Mouse (Mus musculus) brain, embryonic 14.5 days (tissue): ENCODE measurements around the gene Sec24c.

Source experiments
- CTCF ChIP-seq: fragments of 200-500 bp; IDR thresholded peaks from 2 replicates; pipeline ENCODE4 v1.5.1; 2012; ENCODE audit warnings: inconsistent platforms, mild to moderate bottlenecking, moderate library complexity, borderline replicate concordance; ENCODE audit not compliant: insufficient read depth, insufficient read length; ENCODE audit errors: extremely low read depth
- POLR2A ChIP-seq: fragments of 200-500 bp; IDR thresholded peaks from 2 replicates; pipeline ENCODE4 v1.6.1; 2012; ENCODE audit warnings: mild to moderate bottlenecking, inconsistent platforms, borderline replicate concordance; ENCODE audit not compliant: poor library complexity, insufficient read depth, insufficient read length, severe bottlenecking; ENCODE audit errors: extremely low read depth

DNA sequence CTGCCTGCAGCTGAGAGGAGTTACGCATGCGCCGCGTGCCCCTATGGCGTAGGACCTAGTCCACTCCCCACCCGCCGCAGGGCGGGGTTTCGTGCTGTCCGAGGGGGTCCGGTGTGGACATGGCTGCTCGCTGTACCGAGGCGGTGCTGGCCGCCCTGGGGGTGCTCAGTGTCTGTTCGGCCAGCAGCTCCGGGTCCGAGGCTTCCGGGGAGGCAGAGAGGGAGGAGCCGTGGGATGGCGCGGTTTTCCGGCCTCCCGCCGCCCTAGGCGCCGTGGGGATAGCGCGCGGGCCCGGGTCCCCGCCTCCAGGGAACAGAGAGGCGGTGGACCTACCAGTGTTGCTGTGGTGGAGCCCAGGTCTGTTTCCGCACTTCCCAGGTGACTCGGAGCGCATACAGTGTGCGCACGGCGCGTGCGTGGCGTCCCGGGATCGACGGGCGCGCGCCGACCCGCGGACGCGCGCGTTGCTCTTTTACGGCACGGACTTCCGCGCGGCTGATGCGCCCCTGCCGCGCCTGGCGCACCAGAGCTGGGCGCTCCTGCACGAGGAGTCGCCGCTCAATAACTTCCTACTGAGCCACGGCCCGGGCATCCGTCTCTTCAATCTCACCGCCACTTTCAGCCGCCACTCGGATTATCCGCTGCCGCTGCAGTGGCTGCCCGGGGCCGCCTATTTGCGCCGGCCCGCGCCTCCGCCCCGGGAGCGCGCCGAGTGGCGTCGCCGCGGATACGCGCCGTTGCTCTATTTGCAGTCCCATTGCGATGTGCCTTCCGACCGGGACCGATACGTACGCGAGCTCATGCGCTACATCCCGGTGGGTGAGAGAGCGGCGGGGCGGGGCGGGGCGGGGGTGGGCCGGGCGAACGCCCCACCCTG lies 21.0 kb downstream of the Sec24c start, which contains the start of gene Fut11:
- TF ChIP-seq CTCF, result no peak
- TF ChIP-seq POLR2A, result peak; percentile 60
